Mouse (Mus musculus): Measurements from ENCODE around the gene Cby3.

GRCm38 (mm10) chr11:50371399-50371841, 17.2 kb downstream of the Cby3 start:
- peak; percentile 36; the same call in 1 of the 2 replicates for TF ChIP-seq CTCF (IDR thresholded peaks at IDR 0.05; ENCODE audit: extremely low read depth, insufficient read depth, insufficient read length, insufficient replicate concordance)
- TF ChIP-seq POLR2A (IDR thresholded peaks at IDR 0.05; ENCODE audit: low read depth, low read length) = no peak

Data from spleen, adult 2 months (tissue).